Mouse (Mus musculus) olfactory bulb, adult 2 months (tissue): ENCODE data around the gene Slc31a1.

Experiments
- CTCF ChIP-seq: fragments of 200-500 bp; IDR thresholded peaks from 2 replicates; pipeline ENCODE4 v1.5.1; 2012; ENCODE audit warnings: low read depth, mild to moderate bottlenecking, low read length, moderate library complexity; ENCODE audit not compliant: insufficient read depth
- POLR2A ChIP-seq: fragments of 200-500 bp; IDR thresholded peaks from 2 replicates; pipeline ENCODE4 v1.6.1; 2012; ENCODE audit warnings: mild to moderate bottlenecking, low read depth, low read length, moderate library complexity; ENCODE audit not compliant: insufficient read depth

GRCm38 (mm10) chr4:62322684-62323083 is 37.8 kb upstream of the Slc31a1 start:
- TF ChIP-seq CTCF (no peak), POLR2A (no peak)
